Mouse (Mus musculus) CD4-positive, CD25-positive, alpha-beta regulatory T cell, adult 9 weeks (primary cell): ENCODE results near the gene Zfp740. TPM values are rescaled to one million over a fixed set of nuclear protein-coding genes. Genes with fewer than 3 reads are reported as not detected.

Experiments
- polyA plus RNA-seq: library from polyadenylated mRNA; unstranded; fragments of 100-300 nt; shearing (Covaris generic); gene quantifications from one replicate; pipeline ENCODE4 v1.2.1, GENCODE M21; 2017

Zfp740 gene
- polyA plus RNA-seq = 48.6 TPM

GRCm38 (mm10) chr15:102202971-102203834, at the start of gene Zfp740:
Gene Zfp740, plus strand, starts transcription at chr15:102203249.

GRCm38 (mm10) chr15:102204674-102205505, 1.8 kb downstream of the Zfp740 start, which contains the start of gene Csad:
Gene Csad, minus strand, starts transcription at chr15:102204724.

DNA sequence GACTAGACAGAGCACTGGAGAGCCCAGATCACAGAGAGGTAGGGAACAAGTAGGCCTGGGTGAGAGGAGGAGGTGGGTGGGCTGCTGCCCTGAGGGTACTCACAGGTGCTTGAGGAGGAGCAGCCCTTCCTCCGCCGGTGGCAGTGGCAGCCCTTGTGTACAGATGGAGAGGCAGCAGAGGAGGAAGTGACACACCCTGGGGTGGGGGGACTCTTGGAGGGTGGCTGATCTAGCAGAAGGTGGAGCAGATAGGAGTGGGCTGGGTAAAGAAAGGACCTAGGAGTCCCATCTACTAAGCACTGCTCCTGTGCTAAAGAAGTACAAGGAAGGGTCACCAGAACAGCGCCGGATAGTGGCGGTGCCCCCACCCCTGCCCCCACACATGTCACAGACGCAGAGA, 28.7 kb downstream of the Zfp740 start, which contains the start of gene Itgb7:
Gene Itgb7, minus strand, starts transcription at position 197 of the 400 bp plus-strand sequence.

GRCm38 (mm10) chr15:102257202-102258075, 54.4 kb downstream of the Zfp740 start, which contains the start of gene Rarg:
Gene Rarg, minus strand, starts transcription at chr15:102257517.

Other genes with a start within 250 kb of the Zfp740 start
- not detected for gene Krt78, start 249.0 kb upstream of the Zfp740 start, polyA plus RNA-seq
- gene Krt8, start 198.8 kb upstream of the Zfp740 start, polyA plus RNA-seq = not detected
- 1.3 TPM for gene Krt18, start 175.1 kb upstream of the Zfp740 start, polyA plus RNA-seq
- gene Eif4b, start 129.5 kb upstream of the Zfp740 start, polyA plus RNA-seq = 162 TPM
- 1.8 TPM for gene Tns2, start 102.8 kb upstream of the Zfp740 start, polyA plus RNA-seq
- 67.5 TPM for gene Spryd3, start 67.0 kb upstream of the Zfp740 start, polyA plus RNA-seq
- 0.41 TPM for gene Igfbp6, start 58.9 kb upstream of the Zfp740 start, polyA plus RNA-seq
- gene Soat2, start 52.7 kb upstream of the Zfp740 start, polyA plus RNA-seq = 0.91 TPM
- 18.0 TPM for gene Csad, start 1.5 kb downstream of the Zfp740 start, polyA plus RNA-seq
- 649 TPM for gene Itgb7, start 28.7 kb downstream of the Zfp740 start, polyA plus RNA-seq
- gene Rarg, start 54.3 kb downstream of the Zfp740 start, polyA plus RNA-seq = 46.8 TPM
- gene Gm9918, start 67.3 kb downstream of the Zfp740 start, polyA plus RNA-seq = not detected
- gene Mfsd5, start 76.2 kb downstream of the Zfp740 start, polyA plus RNA-seq = 63.4 TPM
- gene Espl1, start 93.0 kb downstream of the Zfp740 start, polyA plus RNA-seq = 1.7 TPM
- 684 TPM for gene Pfdn5, start 122.9 kb downstream of the Zfp740 start, polyA plus RNA-seq
- 119 TPM for gene Myg1, start 128.5 kb downstream of the Zfp740 start, polyA plus RNA-seq
- 60.5 TPM for gene Aaas, start 147.5 kb downstream of the Zfp740 start, polyA plus RNA-seq
- not detected for gene Sp7, start 163.9 kb downstream of the Zfp740 start, polyA plus RNA-seq
- gene Sp1, start 202.9 kb downstream of the Zfp740 start, polyA plus RNA-seq = 19.6 TPM
- not detected for gene Amhr2, start 242.1 kb downstream of the Zfp740 start, polyA plus RNA-seq